Mouse (Mus musculus) thymus, adult 2 months (tissue): ENCODE results near the gene Lyrm4. TPM values are rescaled to one million over a fixed set of nuclear protein-coding genes. Genes with fewer than 3 reads are reported as not detected.

ENCODE experiments used
- DNase-seq: peaks from one replicate; pipeline ENCODE4 v3.0.0; 2021
- H3K27ac ChIP-seq: fragments of 200-500 bp; 2 replicates; pipeline ENCODE4 v1.5.1; 2012; ENCODE audit warnings: low read length, control low read depth; ENCODE audit not compliant: control insufficient read depth, insufficient read depth
- H3K27me3 ChIP-seq: fragments of 200-500 bp; 2 replicates; pipeline ENCODE4 v1.6.1; 2012; ENCODE audit warnings: mild to moderate bottlenecking, low read length, moderate library complexity, mixed read lengths; ENCODE audit not compliant: control insufficient read depth, insufficient read depth
- H3K36me3 ChIP-seq: fragments of 200-500 bp; 2 replicates; pipeline ENCODE4 v1.6.1; 2012; ENCODE audit warnings: mild to moderate bottlenecking, low read length, moderate library complexity; ENCODE audit not compliant: control insufficient read depth, insufficient read depth
- H3K4me1 ChIP-seq: fragments of 200-500 bp; replicated peaks from 2 replicates; pipeline ENCODE4 v1.6.1; 2012; ENCODE audit warnings: low read length; ENCODE audit not compliant: control insufficient read depth, insufficient read depth
- H3K4me3 ChIP-seq: fragments of 200-500 bp; 2 replicates; pipeline ENCODE4 v1.5.1; 2012; ENCODE audit warnings: mild to moderate bottlenecking, low read length, control low read depth, moderate library complexity; ENCODE audit not compliant: control insufficient read depth, insufficient read depth
- CTCF ChIP-seq: fragments of 200-500 bp; IDR thresholded peaks from 2 replicates; pipeline ENCODE4 v1.5.1; 2012; ENCODE audit warnings: mild to moderate bottlenecking, control low read depth, low read length, moderate library complexity, borderline replicate concordance; ENCODE audit not compliant: control insufficient read depth, poor library complexity, insufficient read depth; ENCODE audit errors: extremely low read depth
- POLR2A ChIP-seq: fragments of 200-500 bp; IDR thresholded peaks from 2 replicates; pipeline ENCODE4 v1.6.1; 2012; ENCODE audit warnings: mild to moderate bottlenecking, low read length, control low read depth, moderate library complexity; ENCODE audit not compliant: control insufficient read depth, poor library complexity, insufficient read depth; ENCODE audit errors: extremely low read depth
- WGBS: fragments of 180-500 bp; shearing (Covaris S2); methylation state at CpG from one replicate; pipeline ENCODE4 v1.1.7; 2018; 5-methylcytosine and 5-hydroxymethylcytosine counted together
- polyA plus RNA-seq: library from polyadenylated mRNA; depleted of rRNA; stranded (reverse); fragments of >200 nt; gene quantifications from 2 replicates; pipeline ENCODE4 v1.2.3, GENCODE M21; 2012

Lyrm4 gene
- polyA plus RNA-seq, 1 experiment = 4.3 TPM

- no peak for TF ChIP-seq CTCF
- no peak for TF ChIP-seq POLR2A
- no peaks in the 10 kb centered on the region for H3K27me3 ChIP-seq
- no peak overlapping the region for H3K4me3 ChIP-seq
- H3K27ac ChIP-seq = no peak overlapping the region
- peak; percentile 16 for DNase-seq
- no peaks in the 10 kb centered on the region for H3K36me3 ChIP-seq
- 53% methylated on average over 6 of the region's 6 CpGs for whole genome bisulfite sequencing
- H3K4me1 ChIP-seq = peaks cover 10% of the 10 kb centered on the region
Measured at GRCm38 (mm10) chr13:36149175-36149939, 32.0 kb upstream of the Lyrm4 start.

GRCm38 (mm10) chr13:36145601-36146000 lies 28.3 kb upstream of the Lyrm4 start:
- Histone ChIP-seq H3K27ac (no peak overlapping the region), H3K27me3 (no peaks in the 10 kb centered on the region), H3K36me3 (no peaks in the 10 kb centered on the region), H3K4me1 (peaks cover 10% of the 10 kb centered on the region), H3K4me3 (no peak overlapping the region)
- no peak for DNase-seq
- 7% methylated on average over 1 of the region's 1 CpGs for WGBS
- TF ChIP-seq CTCF (no peak), POLR2A (no peak)

GRCm38 (mm10) chr13:36140247-36141016 lies 23.1 kb upstream of the Lyrm4 start:
- no peak overlapping the region for H3K4me3 ChIP-seq
- no peaks in the 10 kb centered on the region for H3K36me3 ChIP-seq
- WGBS = 91% methylated on average over 5 of the region's 5 CpGs
- no peaks in the 10 kb centered on the region for H3K4me1 ChIP-seq
- no peak for TF ChIP-seq POLR2A
- TF ChIP-seq CTCF = no peak
- DNase-seq = no peak
- no peaks in the 10 kb centered on the region for H3K27me3 ChIP-seq
- H3K27ac ChIP-seq = no peak overlapping the region

- Histone ChIP-seq H3K4me1 (no peaks in the 10 kb centered on the region), H3K27ac (no peak overlapping the region), H3K27me3 (no peaks in the 10 kb centered on the region), H3K36me3 (no peaks in the 10 kb centered on the region), H3K4me3 (no peak overlapping the region)
- TF ChIP-seq POLR2A (no peak), CTCF (no peak)
- 96% methylated on average over 5 of the region's 5 CpGs for WGBS
- DNase-seq = no peak
Measured at GRCm38 (mm10) chr13:36139703-36140102, 22.4 kb upstream of the Lyrm4 start.

- H3K27me3 ChIP-seq = no peaks in the 10 kb centered on the region
- 70% methylated on average over 5 of the region's 5 CpGs for WGBS
- no peaks in the 10 kb centered on the region for H3K36me3 ChIP-seq
- H3K4me3 ChIP-seq = no peak overlapping the region
- no peak for DNase-seq
- no peak for TF ChIP-seq CTCF
- no peak for TF ChIP-seq POLR2A
- no peaks in the 10 kb centered on the region for H3K4me1 ChIP-seq
- no peak overlapping the region for H3K27ac ChIP-seq
Measured at GRCm38 (mm10) chr13:36131992-36132649, 14.8 kb upstream of the Lyrm4 start.

- no peak overlapping the region for H3K27ac ChIP-seq
- H3K36me3 ChIP-seq = no peaks in the 10 kb centered on the region
- no peak overlapping the region for H3K4me3 ChIP-seq
- 95% methylated on average over 5 of the region's 5 CpGs for WGBS
- H3K27me3 ChIP-seq = no peaks in the 10 kb centered on the region
- TF ChIP-seq CTCF = no peak
- TF ChIP-seq POLR2A = no peak
- H3K4me1 ChIP-seq = no peaks in the 10 kb centered on the region
- DNase-seq = no peak
Measured at GRCm38 (mm10) chr13:36131401-36131800, 14.1 kb upstream of the Lyrm4 start.
